Mouse (Mus musculus) mouse embryonic stem cell (cell line): ENCODE data around the gene Hist1h1e.

ENCODE experiments used
- in situ Hi-C, 2 experiments: fragments of 300-500 bp; cut with MboI; formaldehyde crosslinking; loops; 1 replicate in 1 of 2; 3 replicates in 1 of 2; pipeline ENCODE4 v1.14.3; 2019 to 2020; ENCODE audit warnings: low sequenced_read_pairs in 2 of 2, low pct_unique_long_range_greater_than_20kb in 1 of 2, mixed read lengths in 1 of 2; ENCODE audit not compliant: unreplicated experiment in 1 of 2

Gene Hist1h1e

GRCm38 (mm10) chr13:23622175-23622671 lies at the start of gene Hist1h1e:
Hist1h1e (minus strand) TSS chr13:23622558.
- in situ Hi-C loops, result loop anchor here in 1 of 2 experiments (10.0 to 25.0 kb wide), 2 partner anchors 63 to 310 kb away; partner anchors contain the start of genes Hist1h2ac and Hist1h2bc

- in situ Hi-C loops, result no loop called here
Measured at GRCm38 (mm10) chr13:23662536-23662935, 40.2 kb upstream of the Hist1h1e start.

DNA sequence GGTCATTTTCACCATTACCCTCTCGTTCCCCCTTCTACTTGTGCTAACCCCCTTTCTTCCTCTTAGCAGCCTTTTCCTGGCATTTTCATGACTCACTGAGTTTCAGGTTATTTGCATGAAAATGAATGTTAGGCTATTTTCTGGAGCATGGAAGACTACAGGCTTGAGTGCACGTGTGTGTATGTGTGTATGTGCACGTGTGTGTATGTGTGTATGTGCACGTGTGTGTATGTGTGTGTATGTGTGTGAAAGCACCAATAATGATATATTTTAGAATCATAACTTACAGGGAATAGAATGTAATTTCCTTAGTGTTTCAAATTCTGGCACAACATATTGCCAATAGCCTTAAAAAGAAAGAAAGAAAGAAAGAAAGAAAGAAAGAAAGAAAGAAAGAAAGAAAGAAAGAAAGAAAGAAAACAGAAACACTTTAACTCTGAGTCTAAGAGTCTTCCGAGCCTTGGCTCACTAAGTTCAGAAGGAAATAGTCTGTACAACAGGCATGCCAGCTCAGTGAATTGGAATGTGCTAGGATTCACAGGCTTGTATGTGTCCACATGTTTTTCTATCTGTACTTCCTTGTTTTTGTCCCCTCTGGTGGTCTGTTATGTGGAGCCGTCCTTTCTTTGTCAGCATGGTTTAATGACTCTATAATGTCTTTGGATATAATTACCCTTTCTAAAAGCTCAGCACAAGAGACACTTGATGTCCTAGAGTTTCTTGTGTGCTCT lies 37.4 kb upstream of the Hist1h1e start:
- in situ Hi-C loops, result no loop called here

DNA sequence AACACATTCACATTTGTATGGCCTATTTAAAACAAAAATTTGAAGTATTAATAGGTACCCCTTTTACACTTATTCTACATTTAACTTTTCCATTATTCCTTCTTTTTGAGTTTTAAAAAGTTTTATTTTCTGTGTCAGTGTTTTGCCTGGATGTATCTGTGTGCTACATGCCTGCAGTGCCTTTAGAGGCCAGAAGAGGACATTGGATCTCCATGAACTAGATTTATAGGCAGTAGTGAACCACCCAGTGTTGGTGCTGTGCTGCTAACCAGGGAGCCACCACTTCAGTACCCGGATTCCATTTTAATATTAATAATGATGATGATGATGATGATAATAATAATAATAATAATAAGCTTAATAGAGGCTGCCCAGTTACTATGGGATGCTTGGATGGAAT lies 8.3 kb upstream of the Hist1h1e start:
- in situ Hi-C loops, result no loop called here

DNA sequence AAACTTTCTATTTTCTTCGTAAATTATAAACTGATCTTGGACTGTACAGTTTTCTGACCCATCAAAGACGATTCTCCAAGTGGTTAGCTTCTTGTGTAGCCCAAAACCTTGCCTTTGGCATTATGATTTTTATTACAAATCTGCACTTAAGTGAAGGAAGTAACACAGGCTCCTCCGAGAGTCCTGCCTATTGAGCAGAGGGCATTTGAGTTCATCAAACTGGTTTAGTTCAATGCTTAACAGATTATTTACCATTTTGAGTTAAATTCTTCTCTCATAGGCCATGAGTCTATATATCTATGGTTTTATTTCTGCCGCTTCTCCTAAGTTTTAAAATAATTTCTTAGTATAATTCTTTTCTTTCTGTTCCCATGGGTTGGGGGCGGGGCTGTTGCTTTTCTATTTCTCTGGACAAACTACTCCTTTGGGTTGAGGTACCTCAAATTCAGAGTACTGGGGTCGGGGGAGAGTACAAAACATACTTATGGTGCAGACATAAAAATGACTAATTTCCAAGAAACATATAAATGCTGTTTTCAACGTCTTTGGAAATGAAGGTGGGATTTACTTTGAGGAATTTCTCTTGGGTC lies 598 bp upstream of the Hist1h1e start:
- in situ Hi-C loops, result loop anchor here in 1 of 2 experiments (10.0 to 25.0 kb wide), 2 partner anchors 62 to 311 kb away; partner anchors contain the start of genes Hist1h2ac and Hist1h2bc

- in situ Hi-C loops, result loop anchor here in 1 of 2 experiments (10.0 to 25.0 kb wide), 2 partner anchors 63 to 309 kb away; partner anchors contain the start of genes Hist1h2ac and Hist1h2bc
Measured at GRCm38 (mm10) chr13:23621532-23622174, 705 bp downstream of the Hist1h1e start.

DNA sequence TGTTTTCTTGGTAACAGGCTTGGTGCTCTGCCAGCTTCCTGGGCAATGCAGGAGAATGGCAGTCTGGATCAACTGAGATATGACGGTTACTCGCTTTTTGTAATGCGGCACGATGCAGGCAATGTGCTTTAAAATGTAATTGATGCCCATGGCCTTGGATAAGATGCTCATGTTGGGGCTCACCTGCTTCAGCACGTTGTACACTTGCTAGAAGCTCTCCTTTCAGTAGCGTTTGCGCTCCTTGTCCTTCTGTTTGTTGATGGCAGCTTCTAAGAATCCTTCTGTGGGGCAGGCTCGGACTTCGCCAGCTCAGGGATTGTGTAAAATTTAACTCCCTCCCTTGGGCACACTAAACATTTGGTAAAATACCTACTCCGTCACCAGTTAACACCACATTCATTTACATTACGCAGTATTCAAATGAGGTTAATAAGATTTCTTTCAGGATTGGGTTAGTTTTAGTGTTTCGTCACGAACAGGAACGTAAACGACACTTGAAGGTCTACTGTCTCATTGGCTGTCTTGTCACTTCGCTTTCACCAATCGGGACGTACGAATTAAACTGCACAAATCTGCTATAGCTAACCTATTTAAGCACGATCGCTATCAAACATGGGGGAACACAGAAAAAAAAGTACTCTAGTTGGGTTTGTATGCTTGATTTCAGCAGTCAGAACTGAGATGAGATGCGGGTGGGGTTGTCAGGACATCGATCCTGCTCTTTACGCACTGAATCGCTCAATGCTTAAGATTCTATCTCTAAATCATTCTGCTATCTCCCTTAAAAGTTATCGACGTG lies 1.4 kb downstream of the Hist1h1e start, which contains the start of gene Hist1h2be:
Gene Hist1h2be (minus strand): TSS at position 392 of the 799 bp plus-strand sequence.
- in situ Hi-C loops, result loop anchor here in 1 of 2 experiments (10.0 to 25.0 kb wide), 2 partner anchors 64 to 309 kb away; partner anchors contain the start of genes Hist1h2ac and Hist1h2bc

DNA sequence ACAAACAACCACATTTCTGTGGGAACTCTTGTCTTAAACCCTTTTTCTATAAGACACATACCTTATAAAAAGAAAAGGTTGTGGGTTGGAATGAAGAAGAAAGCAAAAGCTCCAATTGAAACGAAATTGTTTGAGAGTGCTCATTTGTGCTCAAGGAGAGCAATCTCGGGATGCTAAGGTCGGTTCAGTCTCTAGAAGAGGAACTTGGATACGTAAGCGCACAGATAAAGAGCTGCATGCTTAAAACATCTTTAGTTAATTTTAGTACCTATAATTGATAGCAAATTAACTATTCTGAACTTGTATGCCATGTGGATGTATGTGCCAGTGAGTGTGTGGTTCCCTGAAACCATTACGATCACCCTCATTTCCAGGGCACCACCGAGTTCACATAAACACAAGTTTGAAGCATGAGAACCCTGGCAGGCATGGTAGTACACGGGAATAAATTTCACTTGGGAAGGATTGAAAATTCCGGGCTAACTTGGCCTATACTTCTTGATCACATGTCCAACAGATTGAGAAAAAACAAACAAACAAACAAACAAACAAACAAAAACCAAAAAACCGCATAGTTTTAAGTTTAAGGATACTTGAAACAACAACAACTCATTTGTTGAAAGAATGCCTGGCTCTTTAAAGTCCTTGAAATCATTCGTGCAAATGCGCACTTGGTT lies 2.2 kb downstream of the Hist1h1e start:
- in situ Hi-C loops, result loop anchor here in 1 of 2 experiments (10.0 to 25.0 kb wide), 2 partner anchors 65 to 308 kb away; partner anchors contain the start of genes Hist1h2ac and Hist1h2bc

DNA sequence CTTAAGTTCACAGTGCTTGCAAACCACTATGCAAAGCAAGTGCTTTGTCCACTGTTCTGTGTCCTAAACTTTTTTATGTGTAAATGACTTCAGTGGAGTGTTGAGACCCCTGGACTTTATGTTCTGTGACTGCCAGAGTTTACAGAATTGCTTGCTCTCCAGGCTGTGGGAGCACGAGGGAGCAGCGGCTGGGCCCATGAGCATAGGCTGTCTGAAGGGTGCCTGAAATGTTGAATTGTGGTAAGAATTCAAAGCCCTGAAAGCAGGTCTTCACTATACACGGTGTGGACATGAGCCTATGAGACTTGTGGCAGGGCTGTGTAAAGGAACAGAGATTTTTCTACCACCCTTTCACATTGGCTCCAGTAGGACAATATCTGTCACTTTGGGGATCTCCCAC lies 10.7 kb downstream of the Hist1h1e start:
- in situ Hi-C loops, result loop anchor here in 1 of 2 experiments (25.0 kb wide), 1 partner anchor 299 kb away; no protein-coding TSS in a partner anchor

DNA sequence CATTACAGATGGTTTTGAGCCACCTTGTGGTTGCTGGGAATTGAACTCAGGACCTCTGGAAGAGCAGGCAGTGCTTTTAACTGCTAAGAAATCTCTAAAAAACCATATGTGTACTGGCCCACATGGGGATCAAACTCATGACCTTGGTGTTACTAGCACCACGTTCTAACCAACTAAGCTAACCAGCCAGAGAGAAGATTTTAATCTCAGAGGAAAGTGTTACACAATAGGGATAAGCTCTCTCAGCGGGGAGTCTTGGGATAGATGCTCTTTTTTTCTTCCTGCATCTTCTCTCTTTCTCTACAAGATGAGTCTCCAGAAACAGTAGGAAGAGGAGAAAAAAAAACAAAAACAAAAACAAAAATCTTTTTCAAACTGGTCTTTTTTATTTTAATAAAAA lies 12.0 kb downstream of the Hist1h1e start:
- in situ Hi-C loops, result loop anchor here in 1 of 2 experiments (25.0 kb wide), 1 partner anchor 298 kb away; no protein-coding TSS in a partner anchor

DNA sequence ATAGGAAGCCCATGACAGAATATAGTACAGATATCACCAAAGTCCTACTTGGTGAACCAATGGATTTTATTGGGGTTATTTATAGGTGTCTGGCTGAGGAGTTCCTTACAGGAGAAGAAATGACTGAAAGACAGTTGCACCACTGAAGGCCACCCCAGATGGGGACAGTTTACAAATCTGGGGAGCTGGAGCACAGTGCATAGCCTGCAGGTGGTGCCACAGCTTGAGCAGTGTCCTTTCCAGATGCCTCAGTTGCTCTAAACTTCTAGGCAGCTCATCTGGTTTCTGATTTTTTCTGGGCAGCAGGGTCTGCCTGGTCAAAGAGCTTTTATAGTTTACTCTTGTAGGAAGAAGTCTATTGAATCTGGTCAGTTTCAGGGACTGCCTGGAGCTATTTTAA lies 12.5 kb downstream of the Hist1h1e start:
- in situ Hi-C loops, result loop anchor here in 1 of 2 experiments (25.0 kb wide), 1 partner anchor 298 kb away; no protein-coding TSS in a partner anchor

DNA sequence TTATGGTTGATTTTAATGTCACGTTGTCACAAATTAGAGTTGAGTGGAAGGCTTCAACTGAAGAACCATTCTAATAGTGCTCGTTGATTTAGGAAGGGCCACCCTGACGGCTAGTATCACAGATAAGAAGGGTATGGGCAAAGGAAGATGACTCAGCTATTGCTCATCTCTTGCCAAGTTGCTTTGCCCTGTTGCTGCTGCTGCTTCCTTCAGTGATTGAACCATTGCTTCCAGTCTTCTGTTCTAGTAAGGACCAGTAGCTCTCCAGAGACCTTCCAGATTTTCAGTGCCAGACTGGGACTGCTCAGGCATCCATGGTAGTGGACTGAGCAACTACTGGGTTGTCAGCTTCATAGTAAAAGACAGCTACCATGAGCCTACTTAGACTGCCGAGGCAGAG lies 13.1 kb downstream of the Hist1h1e start:
- in situ Hi-C loops, result loop anchor here in 1 of 2 experiments (25.0 kb wide), 1 partner anchor 297 kb away; no protein-coding TSS in a partner anchor

GRCm38 (mm10) chr13:23605052-23605451 lies 17.3 kb downstream of the Hist1h1e start:
- in situ Hi-C loops, result loop anchor here in 1 of 2 experiments (25.0 kb wide), 1 partner anchor 293 kb away; no protein-coding TSS in a partner anchor

DNA sequence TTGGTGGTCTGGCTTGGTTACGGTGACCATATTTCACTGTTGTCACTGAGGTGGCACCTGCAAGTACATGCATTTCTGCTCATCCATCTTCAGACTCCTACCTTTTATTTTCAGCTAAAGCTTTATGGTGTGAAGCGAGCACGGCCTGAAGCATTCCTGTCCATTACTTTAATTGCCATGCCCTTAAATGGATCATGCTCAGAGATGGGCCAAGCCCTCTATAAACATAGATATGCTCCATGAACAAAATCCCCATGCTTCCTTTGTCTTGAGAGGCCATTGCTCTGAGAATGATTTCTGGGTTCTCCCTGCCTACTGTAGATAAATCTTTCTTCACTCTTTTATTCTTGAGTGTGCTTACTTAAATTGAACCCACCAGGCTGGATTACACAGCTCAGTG lies 17.9 kb downstream of the Hist1h1e start:
- in situ Hi-C loops, result loop anchor here in 1 of 2 experiments (25.0 kb wide), 1 partner anchor 292 kb away; no protein-coding TSS in a partner anchor

DNA sequence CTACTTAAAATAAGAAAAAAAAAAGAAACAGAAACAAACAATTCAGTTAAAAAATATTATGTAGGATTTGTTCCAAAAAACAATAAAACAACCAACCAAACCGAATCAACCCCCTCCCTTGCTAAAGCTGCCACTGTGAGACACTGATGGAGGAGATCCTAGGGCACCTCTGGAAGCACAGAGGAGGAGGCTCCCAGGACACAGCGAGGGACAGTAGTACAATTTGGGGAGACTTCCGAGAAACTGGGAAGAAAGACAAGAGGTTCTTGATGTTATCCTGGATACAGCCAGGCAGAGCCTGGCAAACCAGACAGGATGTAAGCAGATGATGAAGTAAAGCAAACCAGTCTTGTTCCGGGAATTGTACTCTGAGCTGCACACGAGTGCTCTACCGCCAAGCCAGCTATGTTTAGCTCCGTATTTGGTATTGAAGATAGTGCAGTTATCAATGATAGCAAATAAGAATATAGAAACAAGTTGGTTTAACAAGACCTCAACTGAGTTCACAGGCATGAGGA lies 19.1 kb downstream of the Hist1h1e start:
- in situ Hi-C loops, result loop anchor here in 1 of 2 experiments (25.0 kb wide), 1 partner anchor 291 kb away; no protein-coding TSS in a partner anchor

DNA sequence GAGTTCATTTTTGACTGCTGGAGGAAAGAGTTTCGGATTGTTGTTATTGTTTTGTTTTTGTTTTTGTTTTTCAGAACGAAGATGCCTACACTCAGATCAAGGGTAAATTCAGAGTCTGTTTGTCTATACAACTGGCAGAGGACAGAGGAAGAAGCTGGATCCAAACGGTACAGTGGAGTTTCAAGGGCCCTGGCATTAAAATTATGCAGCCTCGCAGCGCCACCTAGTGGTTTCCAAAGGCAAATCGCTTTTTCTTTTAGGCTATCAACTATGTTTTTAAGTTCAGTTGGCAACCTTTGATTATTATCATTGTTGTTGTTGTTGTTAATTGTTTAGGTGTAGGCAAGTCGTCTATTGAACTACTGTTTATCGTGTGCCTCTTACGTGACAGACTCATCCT lies 24.4 kb downstream of the Hist1h1e start:
- in situ Hi-C loops, result loop anchor here (5.0 to 10.0 kb wide), 2 partner anchors 166 to 173 kb away; partner anchors contain the start of gene Abt1 (in 1 of the 2)
